Mouse (Mus musculus) thymus, postnatal 0 days (tissue): ENCODE measurements at regions not wholly inside any gene's neighbourhood (a gene's known extent, or its start where the extent isn't known, plus 50 kb on each side); places are given as distances from the start of the nearest gene placed in this dataset.

Experiments
- DNase-seq: peaks from one replicate; pipeline ENCODE4 v3.0.0-alpha.2; 2015; ENCODE audit warnings: low spot score

GRCm38 (mm10) chr3:105223671-105224070 lies 157.0 kb downstream of the 4930564D02Rik start:
- DNase-seq: no peak

GRCm38 (mm10) chr3:105227551-105227950 lies 160.9 kb downstream of the 4930564D02Rik start:
- no peak for DNase-seq

GRCm38 (mm10) chr3:105228401-105228800 lies 161.8 kb downstream of the 4930564D02Rik start:
- no peak for DNase-seq

GRCm38 (mm10) chr3:105241048-105241447 lies 174.4 kb downstream of the 4930564D02Rik start:
- DNase-seq: no peak

GRCm38 (mm10) chr3:105257096-105257495 lies 190.5 kb downstream of the 4930564D02Rik start:
- DNase-seq: no peak

- DNase-seq: peak; percentile 31
These were observed 176.9 kb upstream of the Kcnd3 start for GRCm38 (mm10) chr3:105275241-105275640.

GRCm38 (mm10) chr3:105280971-105281370 lies 171.2 kb upstream of the Kcnd3 start:
- DNase-seq: no peak

GRCm38 (mm10) chr3:105281686-105282085 lies 170.4 kb upstream of the Kcnd3 start:
- no peak for DNase-seq

- no peak for DNase-seq
These were observed 153.9 kb upstream of the Kcnd3 start for GRCm38 (mm10) chr3:105298273-105298672.

- DNase-seq: no peak
These were observed 151.2 kb upstream of the Kcnd3 start for GRCm38 (mm10) chr3:105300693-105301548.

- no peak for DNase-seq
These were observed 144.5 kb upstream of the Kcnd3 start for GRCm38 (mm10) chr3:105307676-105308075.

- DNase-seq: no peak
These were observed 143.1 kb upstream of the Kcnd3 start for GRCm38 (mm10) chr3:105309020-105309419.

GRCm38 (mm10) chr3:105353268-105353667 lies 98.9 kb upstream of the Kcnd3 start:
- DNase-seq: no peak

GRCm38 (mm10) chr3:105354123-105354931 lies 97.8 kb upstream of the Kcnd3 start:
- no peak for DNase-seq

GRCm38 (mm10) chr3:105357511-105357910 lies 94.6 kb upstream of the Kcnd3 start:
- DNase-seq: no peak

GRCm38 (mm10) chr3:105359636-105360035 lies 92.5 kb upstream of the Kcnd3 start:
- no peak for DNase-seq

- no peak for DNase-seq
These were observed 87.4 kb upstream of the Kcnd3 start for GRCm38 (mm10) chr3:105364685-105365084.

GRCm38 (mm10) chr3:105366806-105367205 lies 85.3 kb upstream of the Kcnd3 start:
- DNase-seq: no peak

GRCm38 (mm10) chr3:105367972-105368371 lies 84.2 kb upstream of the Kcnd3 start:
- DNase-seq: no peak

GRCm38 (mm10) chr3:105372371-105372828 lies 79.7 kb upstream of the Kcnd3 start:
- no peak for DNase-seq

GRCm38 (mm10) chr3:105374306-105374705 lies 77.8 kb upstream of the Kcnd3 start:
- no peak for DNase-seq

GRCm38 (mm10) chr3:105374836-105375235 lies 77.3 kb upstream of the Kcnd3 start:
- DNase-seq: no peak
